10 mouse cellular contexts compared by ENCODE assay signal in genomic region chr13:46663461-46663964, GRCm38 (mm10). TPM values are rescaled to one million over a fixed set of nuclear protein-coding genes. Genes with fewer than 3 reads are reported as not detected.
DNase-seq lines count a peak whose midpoint lies in the region; ATAC-seq lines count a peak whose summit lies in the region.
"Had no signal": no experiment of that assay in that cellular context is flagged by ENCODE, and none has a peak within 500 bp of the region (broad histone marks: within the 10 kb centered on the region; RNA-seq: fewer than 3 reads in every experiment).

No protein-coding gene starts in this region.

- no peak for ATAC-seq in heart, embryonic 11.5 days (replicated peaks; ENCODE audit: insufficient number of reproducible peaks, low FRiP score, low TSS enrichment)
- ATAC-seq in megakaryocyte progenitor cell, adult 5-6 weeks (replicated peaks; ENCODE audit: poor library complexity): peak; percentile 75
- no peak for ATAC-seq in erythroblast, adult 5-6 weeks (replicated peaks; ENCODE audit: low FRiP score, poor library complexity, severe bottlenecking)

- H3K36me3 ChIP-seq in heart, embryonic 11.5 days (ENCODE audit: control insufficient read depth, insufficient read depth, low read length): no peaks in the 10 kb centered on the region
- H3K36me3 ChIP-seq: embryonic facial prominence, embryonic 13.5 days; limb, embryonic 12.5 days had no signal

- intact Hi-C loops in heart, postnatal 10 days (cut with DNase I): loop anchor here (1.0 to 5.0 kb wide), 2 partner anchors 306 to 352 kb away; no protein-coding TSS in a partner anchor
- intact Hi-C loops in gastrocnemius, postnatal 36 days (cut with DNase I): loop anchor here (2.0 to 5.0 kb wide), 2 partner anchors 231 to 353 kb away; no protein-coding TSS in a partner anchor

- no peaks in the 10 kb centered on the region for H3K27me3 ChIP-seq in heart, embryonic 11.5 days (ENCODE audit: control insufficient read depth, insufficient read depth, low read length)
- H3K27me3 ChIP-seq: embryonic facial prominence, embryonic 13.5 days; limb, embryonic 12.5 days had no signal

- no peak overlapping the region for H3K9ac ChIP-seq in heart, embryonic 11.5 days (ENCODE audit: low read depth, low read length)
- H3K9ac ChIP-seq: embryonic facial prominence, embryonic 13.5 days; limb, embryonic 12.5 days had no signal

- no peak overlapping the region for H3K4me3 ChIP-seq in heart, embryonic 11.5 days (ENCODE audit: low read depth, low read length)
- H3K4me3 ChIP-seq: embryonic facial prominence, embryonic 13.5 days; limb, embryonic 12.5 days had no signal

- H3K27ac ChIP-seq in heart, embryonic 11.5 days (ENCODE audit: low read depth, low read length): no peak overlapping the region
- H3K27ac ChIP-seq: embryonic facial prominence, embryonic 13.5 days; limb, embryonic 12.5 days had no signal

- DNase-seq in heart, postnatal 10 days: peak; percentile 37 to 47
- peak; percentile 36 to 37 for DNase-seq in right cerebral cortex, adult 2 months (ENCODE audit: low spot score in 2 of 2)
- DNase-seq in right cerebral cortex, postnatal 25 days: no peak
- DNase-seq in adipocyte (ENCODE audit: low spot score): peak; percentile 56
- DNase-seq in gastrocnemius, postnatal 36 days: no peak

- H3K4me1 ChIP-seq in heart, embryonic 11.5 days (ENCODE audit: control insufficient read depth, insufficient read depth, low read length): no peaks in the 10 kb centered on the region
- H3K4me1 ChIP-seq: embryonic facial prominence, embryonic 13.5 days; limb, embryonic 12.5 days had no signal

- H3K9me3 ChIP-seq in heart, embryonic 11.5 days (replicated peaks; ENCODE audit: control insufficient read depth, low read length): no peaks in the 10 kb centered on the region
- H3K9me3 ChIP-seq: limb, embryonic 12.5 days had no signal

- H3K4me2 ChIP-seq in heart, embryonic 11.5 days: no peak overlapping the region
- H3K4me2 ChIP-seq: embryonic facial prominence, embryonic 13.5 days; limb, embryonic 12.5 days had no signal

- 43% methylated on average over 4 of the region's 4 CpGs for WGBS in heart, embryonic 11.5 days (ENCODE audit: insufficient replicate concordance)

RNA-seq across cellular contexts. Expression of gene Fam8a1, which starts 5.8 kb away (rescaled TPM):
- 10 to 100 TPM; 44.7 to 44.8 TPM for total RNA-seq in heart, postnatal 10 days (2021)
- polyA plus RNA-seq in heart, embryonic 11.5 days (2014; fragmentation: Nextera tagmentation; extraction: Ambion mirVana): 8.1 and 9.3 TPM in 2 replicates
- 13.2 and 17.7 TPM in 2 replicates for total RNA-seq in megakaryocyte progenitor cell, adult 5-6 weeks (2015)
- total RNA-seq in megakaryocyte progenitor cell, adult 5-6 weeks (2017): 7.0 TPM in 2 replicates
- 9.2 and 10.2 TPM in 2 replicates for total RNA-seq in erythroblast, adult 5-6 weeks (2015; ENCODE audit: low replicate concordance)
- total RNA-seq in erythroblast, adult 5-6 weeks (2017; ENCODE audit: low replicate concordance): 8.9 TPM in 2 replicates
- 10 to 100 TPM; 22.4 to 25.4 TPM for total RNA-seq in gastrocnemius, postnatal 36 days (2021)

Comparison
In these comparisons a context has a peak if more than half of its experiments do, and no peak if none do; other contexts are left out.
1. DNase-seq: peak in heart, postnatal 10 days (2 of 2), right cerebral cortex, adult 2 months (2 of 2) and adipocyte (single experiment); none in right cerebral cortex, postnatal 25 days (single experiment) and gastrocnemius, postnatal 36 days (0 of 2).